Mouse (Mus musculus) hindbrain, embryonic 15.5 days (tissue): ENCODE measurements around the gene Man1c1. TPM values are rescaled to one million over a fixed set of nuclear protein-coding genes. Genes with fewer than 3 reads are reported as not detected.

Experiments
- ATAC-seq: fragments of 200-750 bp; cut with Nextera tagmentation; 2 replicates; pipeline ENCODE4 v1.8.0; 2017; ENCODE audit warnings: low read depth, moderate number of reproducible peaks, moderate TSS enrichment; ENCODE audit not compliant: low FRiP score
- H3K27ac ChIP-seq: fragments of 300-500 bp; sonication (generic); replicated peaks from 2 replicates; pipeline ENCODE4 v1.5.1; 2015; ENCODE audit warnings: mild to moderate bottlenecking, inconsistent platforms
- H3K27me3 ChIP-seq: fragments of 300-500 bp; sonication (generic); 2 replicates; pipeline ENCODE4 v1.6.1; 2015; ENCODE audit warnings: control low read depth, inconsistent platforms
- H3K36me3 ChIP-seq: fragments of 300-500 bp; sonication (generic); 2 replicates; pipeline ENCODE4 v1.6.1; 2015; ENCODE audit warnings: control low read depth, inconsistent platforms
- H3K4me1 ChIP-seq: fragments of 300-500 bp; sonication (generic); replicated peaks from 2 replicates; pipeline ENCODE4 v1.6.1; 2015; ENCODE audit warnings: control low read depth, inconsistent platforms
- H3K4me2 ChIP-seq: fragments of 300-500 bp; sonication (generic); 2 replicates; pipeline ENCODE4 v1.6.1; 2015; ENCODE audit warnings: moderate library complexity, mild to moderate bottlenecking, inconsistent platforms
- H3K4me3 ChIP-seq: fragments of 300-500 bp; sonication (generic); 2 replicates; pipeline ENCODE4 v1.5.1; 2015; ENCODE audit warnings: mild to moderate bottlenecking, inconsistent platforms
- H3K9ac ChIP-seq: fragments of 300-500 bp; sonication (generic); 2 replicates; pipeline ENCODE4 v1.6.1; 2015; ENCODE audit warnings: inconsistent platforms
- H3K9me3 ChIP-seq: fragments of 300-500 bp; sonication (generic); 2 replicates; pipeline ENCODE4 v1.6.1; 2016; ENCODE audit warnings: control low read depth, inconsistent platforms
- WGBS: fragments of 180-500 bp; shearing (Covaris S2); methylation state at CpG from one replicate; pipeline ENCODE4 v1.1.7; 2015; 5-methylcytosine and 5-hydroxymethylcytosine counted together
- polyA plus RNA-seq: library from polyadenylated mRNA; unstranded; fragments of >200 nt; fragmentation: Nextera tagmentation; extraction: Ambion mirVana; gene quantifications from 2 replicates; pipeline ENCODE4 v1.2.1, GENCODE M21; 2015

The Man1c1 gene
- polyA plus RNA-seq, 1 experiment from 2014 or later: 6.1 TPM

GRCm38 (mm10) chr4:134591506-134592061, 112.5 kb downstream of the Man1c1 start:
- WGBS: 33% methylated on average over 11 of the region's 11 CpGs

DNA sequence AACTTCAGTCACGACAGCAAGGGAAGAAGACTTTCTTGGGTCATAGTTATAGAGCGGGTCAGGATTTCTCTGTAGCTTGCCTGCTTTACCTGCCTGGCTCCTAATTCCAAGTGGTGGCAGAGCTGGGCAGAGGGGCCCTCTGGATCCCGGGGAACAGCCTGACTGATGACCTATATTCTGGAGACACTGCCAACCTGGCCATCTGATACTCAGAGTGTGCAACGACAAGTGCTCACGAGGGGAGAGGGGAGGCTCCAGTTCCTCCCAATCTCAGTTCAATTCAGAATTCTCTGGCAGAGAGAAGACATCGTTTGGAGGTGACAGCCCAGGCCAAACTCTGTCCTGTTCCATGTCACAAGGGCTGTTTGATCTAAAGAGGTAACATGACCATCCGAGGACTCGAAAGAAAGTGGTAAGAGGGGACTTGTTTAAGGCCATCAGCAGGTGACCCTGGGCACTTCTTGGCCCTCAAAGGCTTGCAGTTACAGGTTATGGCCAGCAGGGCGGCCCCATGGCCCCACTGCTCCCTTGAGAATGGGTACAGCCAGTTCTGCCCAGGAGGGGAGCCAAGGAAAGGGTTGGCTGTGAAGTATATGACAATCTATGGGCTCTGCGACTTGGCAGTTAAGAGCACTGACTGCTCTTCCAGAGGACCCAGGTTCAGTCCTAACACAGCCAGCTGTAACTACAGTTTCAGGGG, 113.7 kb downstream of the Man1c1 start:
- H3K27ac ChIP-seq: no peak overlapping the region
- H3K36me3 ChIP-seq: no peaks in the 10 kb centered on the region
- no peaks in the 10 kb centered on the region for H3K9me3 ChIP-seq
- no peaks in the 10 kb centered on the region for H3K27me3 ChIP-seq
- H3K4me1 ChIP-seq: peaks cover 34% of the 10 kb centered on the region
- 78% methylated on average over 10 of the region's 10 CpGs for WGBS
- no peak overlapping the region for H3K4me3 ChIP-seq
- no peak overlapping the region for H3K4me2 ChIP-seq
- no peak for ATAC-seq
- no peak overlapping the region for H3K9ac ChIP-seq

More at GRCm38 (mm10) chr4:134591506-134592061, 112.5 kb downstream of the Man1c1 start:
- H3K4me3 ChIP-seq: no peak overlapping the region
- no peak overlapping the region for H3K4me2 ChIP-seq
- peak; percentile 80 for ATAC-seq
- no peaks in the 10 kb centered on the region for H3K27me3 ChIP-seq
- H3K36me3 ChIP-seq: no peaks in the 10 kb centered on the region
- H3K27ac ChIP-seq: peak overlapping the region; percentile 76
- H3K9ac ChIP-seq: no peak overlapping the region
- H3K4me1 ChIP-seq: peaks cover 34% of the 10 kb centered on the region
- no peaks in the 10 kb centered on the region for H3K9me3 ChIP-seq

- no peak for ATAC-seq
- Histone ChIP-seq H3K36me3 (no peaks in the 10 kb centered on the region), H3K4me2 (no peak overlapping the region), H3K4me1 (peaks cover 34% of the 10 kb centered on the region), H3K9me3 (no peaks in the 10 kb centered on the region), H3K27ac (no peak overlapping the region), H3K9ac (no peak overlapping the region), H3K27me3 (no peaks in the 10 kb centered on the region), H3K4me3 (no peak overlapping the region)
- WGBS: 63% methylated on average over 9 of the region's 9 CpGs
These were observed 114.3 kb downstream of the Man1c1 start for GRCm38 (mm10) chr4:134589786-134590185.

- Histone ChIP-seq H3K9ac (no peak overlapping the region), H3K9me3 (no peaks in the 10 kb centered on the region), H3K4me2 (no peak overlapping the region), H3K4me1 (peaks cover 34% of the 10 kb centered on the region), H3K4me3 (no peak overlapping the region), H3K27me3 (no peaks in the 10 kb centered on the region), H3K27ac (no peak overlapping the region), H3K36me3 (no peaks in the 10 kb centered on the region)
- 81% methylated on average over 5 of the region's 5 CpGs for WGBS
- no peak for ATAC-seq
These were observed 115.1 kb downstream of the Man1c1 start for GRCm38 (mm10) chr4:134588951-134589350.

DNA sequence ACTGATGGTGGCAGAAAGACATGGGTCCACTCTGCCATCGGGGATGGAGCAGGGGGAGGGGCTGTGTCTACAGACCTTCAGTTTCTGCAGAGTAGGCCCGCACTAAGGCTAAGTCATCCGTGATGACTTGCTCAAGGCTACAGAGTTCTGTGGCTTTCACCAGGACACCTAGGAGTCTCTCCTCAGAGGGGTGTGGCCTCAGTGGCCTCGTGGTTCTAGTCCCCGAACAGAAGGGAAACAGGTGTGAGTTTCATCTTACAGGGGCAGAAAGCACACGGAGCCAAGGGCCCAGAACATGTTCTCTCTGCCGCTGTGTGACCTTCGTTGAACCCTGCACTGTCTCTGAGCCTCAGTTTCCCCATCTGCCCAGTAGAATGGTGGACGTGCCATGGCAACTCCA, 115.8 kb downstream of the Man1c1 start:
- ATAC-seq: no peak
- Histone ChIP-seq H3K27ac (no peak overlapping the region), H3K4me2 (no peak overlapping the region), H3K9me3 (no peaks in the 10 kb centered on the region), H3K4me3 (no peak overlapping the region), H3K4me1 (peaks cover 34% of the 10 kb centered on the region), H3K36me3 (no peaks in the 10 kb centered on the region), H3K9ac (no peak overlapping the region), H3K27me3 (no peaks in the 10 kb centered on the region)
- WGBS: 93% methylated on average over 9 of the region's 9 CpGs

GRCm38 (mm10) chr4:134587636-134588197, 116.4 kb downstream of the Man1c1 start:
- Histone ChIP-seq H3K4me3 (no peak overlapping the region), H3K4me2 (no peak overlapping the region), H3K9me3 (no peaks in the 10 kb centered on the region), H3K4me1 (peaks cover 29% of the 10 kb centered on the region), H3K9ac (no peak overlapping the region), H3K27ac (no peak overlapping the region), H3K27me3 (no peaks in the 10 kb centered on the region), H3K36me3 (no peaks in the 10 kb centered on the region)
- 61% methylated on average over 11 of the region's 11 CpGs for WGBS
- ATAC-seq: no peak

GRCm38 (mm10) chr4:134586631-134587030, 117.5 kb downstream of the Man1c1 start:
- H3K27me3 ChIP-seq: no peaks in the 10 kb centered on the region
- peaks cover 23% of the 10 kb centered on the region for H3K4me1 ChIP-seq
- ATAC-seq: no peak
- 100% methylated on average over 1 of the region's 1 CpGs for WGBS
- H3K9me3 ChIP-seq: no peaks in the 10 kb centered on the region
- no peak overlapping the region for H3K27ac ChIP-seq
- H3K4me2 ChIP-seq: no peak overlapping the region
- H3K36me3 ChIP-seq: no peaks in the 10 kb centered on the region
- no peak overlapping the region for H3K9ac ChIP-seq
- H3K4me3 ChIP-seq: no peak overlapping the region

GRCm38 (mm10) chr4:134586126-134586525, 118.0 kb downstream of the Man1c1 start:
- Histone ChIP-seq H3K4me1 (peaks cover 22% of the 10 kb centered on the region), H3K27me3 (no peaks in the 10 kb centered on the region), H3K27ac (no peak overlapping the region), H3K9me3 (no peaks in the 10 kb centered on the region), H3K9ac (no peak overlapping the region), H3K36me3 (no peaks in the 10 kb centered on the region), H3K4me2 (no peak overlapping the region), H3K4me3 (no peak overlapping the region)
- no peak for ATAC-seq
- 79% methylated on average over 7 of the region's 7 CpGs for WGBS

- 67% methylated on average over 3 of the region's 3 CpGs for WGBS
- Histone ChIP-seq H3K4me2 (no peak overlapping the region), H3K9me3 (no peaks in the 10 kb centered on the region), H3K36me3 (no peaks in the 10 kb centered on the region), H3K9ac (no peak overlapping the region), H3K27me3 (no peaks in the 10 kb centered on the region), H3K27ac (no peak overlapping the region), H3K4me3 (no peak overlapping the region), H3K4me1 (peaks cover 34% of the 10 kb centered on the region)
- no peak for ATAC-seq
These were observed 120.6 kb downstream of the Man1c1 start for GRCm38 (mm10) chr4:134583513-134583912.

DNA sequence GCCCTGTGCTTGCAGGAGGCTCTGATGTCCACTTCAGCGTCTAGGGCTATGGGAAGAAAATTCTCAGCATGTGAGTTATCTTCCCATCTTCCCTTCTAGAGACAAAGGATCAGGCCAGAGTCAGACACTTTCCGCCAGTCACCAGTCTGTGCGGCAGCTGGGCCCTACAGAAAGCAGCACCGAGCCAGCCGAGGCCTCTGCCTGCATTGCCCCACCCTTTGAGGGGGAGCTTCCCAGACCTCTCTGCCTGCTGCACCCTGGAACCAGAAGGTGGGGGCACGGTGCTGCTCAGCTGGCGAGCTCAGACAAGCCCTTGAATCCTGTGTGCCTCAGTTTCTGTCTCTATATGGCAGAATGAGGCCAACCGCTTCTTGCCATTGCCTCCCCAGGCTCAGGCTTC, 122.7 kb downstream of the Man1c1 start:
- H3K4me1 ChIP-seq: peaks cover 39% of the 10 kb centered on the region
- ATAC-seq: 0 out of 2 replicates have a peak, but pooled peaks have one; percentile 16
- H3K4me2 ChIP-seq: no peak overlapping the region
- no peaks in the 10 kb centered on the region for H3K9me3 ChIP-seq
- no peak overlapping the region for H3K9ac ChIP-seq
- peak overlapping the region; percentile 57 for H3K27ac ChIP-seq
- H3K27me3 ChIP-seq: no peaks in the 10 kb centered on the region
- WGBS: 39% methylated on average over 8 of the region's 8 CpGs
- no peaks in the 10 kb centered on the region for H3K36me3 ChIP-seq
- H3K4me3 ChIP-seq: no peak overlapping the region

- Histone ChIP-seq H3K4me1 (peaks cover 41% of the 10 kb centered on the region), H3K9me3 (no peaks in the 10 kb centered on the region), H3K27me3 (no peaks in the 10 kb centered on the region), H3K4me3 (no peak overlapping the region), H3K4me2 (no peak overlapping the region), H3K36me3 (no peaks in the 10 kb centered on the region), H3K9ac (no peak overlapping the region), H3K27ac (peak overlapping the region; percentile 57)
- WGBS: 53% methylated on average over 15 of the region's 15 CpGs
- no peak for ATAC-seq
These were observed 123.5 kb downstream of the Man1c1 start for GRCm38 (mm10) chr4:134580351-134581148.

DNA sequence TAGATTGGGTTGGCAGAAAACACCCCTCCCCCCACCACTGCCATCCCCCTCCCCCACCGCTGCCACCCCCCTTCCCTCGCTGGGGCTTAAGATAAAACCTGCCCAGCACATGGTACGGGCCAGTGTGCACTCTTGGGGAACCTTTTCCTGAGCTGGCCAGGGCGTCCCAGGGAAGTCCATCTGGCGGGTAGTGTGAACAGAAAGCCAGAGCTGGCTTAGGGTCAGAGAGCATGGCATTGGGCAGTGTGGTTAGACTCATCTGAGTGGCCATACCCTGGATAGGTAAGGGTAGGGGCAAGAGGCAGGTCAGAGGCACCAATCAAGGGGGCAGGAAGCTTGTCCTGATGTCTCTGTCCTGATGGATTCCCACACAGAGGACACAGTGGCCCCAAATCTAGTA, 124.5 kb downstream of the Man1c1 start:
- WGBS: 51% methylated on average over 5 of the region's 5 CpGs
- no peak for ATAC-seq
- Histone ChIP-seq H3K9me3 (no peaks in the 10 kb centered on the region), H3K36me3 (no peaks in the 10 kb centered on the region), H3K4me2 (no peak overlapping the region), H3K4me1 (peaks cover 43% of the 10 kb centered on the region), H3K9ac (no peak overlapping the region), H3K27me3 (no peaks in the 10 kb centered on the region), H3K27ac (peak overlapping the region; percentile 57), H3K4me3 (no peak overlapping the region)
